Mouse (Mus musculus) hindbrain, embryonic 15.5 days (tissue): ENCODE measurements around the gene Hint1. TPM values are rescaled to one million over a fixed set of nuclear protein-coding genes. Genes with fewer than 3 reads are reported as not detected.
A peak's percentile ranks its signal among the peaks of the same experiment; 100 is the strongest.
"Not testable (repeated sequence)": the region's sequence is repeated elsewhere in the genome, so short reads cannot be mapped to it uniquely, and the experiment has no call there.

Source experiments
- ATAC-seq: fragments of 200-750 bp; cut with Nextera tagmentation; 2 replicates; pipeline ENCODE4 v1.8.0; 2017; ENCODE audit warnings: low read depth, moderate number of reproducible peaks, moderate TSS enrichment; ENCODE audit not compliant: low FRiP score
- H3K27ac ChIP-seq: fragments of 300-500 bp; sonication (generic); replicated peaks from 2 replicates; pipeline ENCODE4 v1.5.1; 2015; ENCODE audit warnings: mild to moderate bottlenecking, inconsistent platforms
- H3K27me3 ChIP-seq: fragments of 300-500 bp; sonication (generic); 2 replicates; pipeline ENCODE4 v1.6.1; 2015; ENCODE audit warnings: control low read depth, inconsistent platforms
- H3K36me3 ChIP-seq: fragments of 300-500 bp; sonication (generic); 2 replicates; pipeline ENCODE4 v1.6.1; 2015; ENCODE audit warnings: control low read depth, inconsistent platforms
- H3K4me1 ChIP-seq: fragments of 300-500 bp; sonication (generic); replicated peaks from 2 replicates; pipeline ENCODE4 v1.6.1; 2015; ENCODE audit warnings: control low read depth, inconsistent platforms
- H3K4me2 ChIP-seq: fragments of 300-500 bp; sonication (generic); 2 replicates; pipeline ENCODE4 v1.6.1; 2015; ENCODE audit warnings: moderate library complexity, mild to moderate bottlenecking, inconsistent platforms
- H3K4me3 ChIP-seq: fragments of 300-500 bp; sonication (generic); 2 replicates; pipeline ENCODE4 v1.5.1; 2015; ENCODE audit warnings: mild to moderate bottlenecking, inconsistent platforms
- H3K9ac ChIP-seq: fragments of 300-500 bp; sonication (generic); 2 replicates; pipeline ENCODE4 v1.6.1; 2015; ENCODE audit warnings: inconsistent platforms
- H3K9me3 ChIP-seq: fragments of 300-500 bp; sonication (generic); 2 replicates; pipeline ENCODE4 v1.6.1; 2016; ENCODE audit warnings: control low read depth, inconsistent platforms
- WGBS: fragments of 180-500 bp; shearing (Covaris S2); methylation state at CpG from one replicate; pipeline ENCODE4 v1.1.7; 2015; 5-methylcytosine and 5-hydroxymethylcytosine counted together
- polyA plus RNA-seq: library from polyadenylated mRNA; unstranded; fragments of >200 nt; fragmentation: Nextera tagmentation; extraction: Ambion mirVana; gene quantifications from 2 replicates; pipeline ENCODE4 v1.2.1, GENCODE M21; 2015

Hint1 gene
- polyA plus RNA-seq, 1 experiment from 2014 or later: 770 TPM

DNA sequence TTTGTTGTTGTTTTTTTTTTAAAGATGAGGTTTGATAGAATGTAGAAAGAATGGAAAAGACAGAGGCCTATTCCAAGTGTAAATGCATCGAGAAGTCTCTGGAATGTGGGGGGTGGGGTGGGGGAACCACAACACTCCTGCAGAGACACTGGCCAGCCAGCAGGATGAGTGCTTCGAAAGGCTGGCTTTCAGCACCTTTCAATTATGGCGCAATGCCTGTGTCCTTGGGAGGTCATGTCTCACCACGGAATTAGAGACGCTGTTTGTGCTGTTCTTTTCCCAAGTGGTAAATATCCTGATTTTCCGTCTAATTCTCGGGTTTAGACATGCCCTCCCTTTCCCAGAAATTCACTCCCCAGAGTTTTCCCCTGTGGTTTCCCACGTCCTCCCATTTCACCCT, 16.5 kb downstream of the Hint1 start:
- 38% methylated on average over 8 of the region's 8 CpGs for WGBS
- 0 out of 2 replicates have a peak, but pooled peaks cover 6% of the 10 kb centered on the region for H3K4me1 ChIP-seq

DNA sequence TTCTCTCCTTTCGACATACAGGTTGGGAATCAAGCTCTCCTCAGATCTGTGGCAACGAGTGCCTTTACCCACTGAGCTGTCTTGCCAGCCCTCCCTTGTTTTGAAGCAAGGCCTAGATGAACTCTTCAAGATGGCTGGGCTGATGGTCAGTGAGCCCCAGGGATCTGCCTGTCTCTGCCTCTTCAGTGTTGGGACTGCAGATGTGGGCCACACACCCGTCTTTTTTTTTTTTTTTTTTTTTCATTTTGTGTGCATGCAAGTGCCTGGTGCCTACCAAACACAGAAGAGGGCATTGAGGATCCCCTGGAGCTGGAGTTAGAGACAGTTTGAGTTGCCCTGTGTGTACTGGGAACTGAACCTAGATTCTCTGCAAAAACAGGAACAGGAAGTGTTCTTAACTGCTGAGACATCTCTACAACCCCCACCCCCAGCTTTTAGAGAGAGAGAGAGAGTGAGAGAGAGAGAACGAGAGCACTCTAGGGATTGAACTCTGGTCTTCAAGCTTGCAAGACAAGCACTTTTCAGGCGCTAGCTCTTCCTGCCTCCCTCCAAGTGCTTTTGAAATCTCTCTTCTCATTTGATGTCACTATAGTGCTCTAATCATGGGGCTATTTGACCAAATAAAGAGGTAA, 18.1 kb downstream of the Hint1 start:
- H3K27me3 ChIP-seq: 0 out of 2 replicates have a peak, but pooled peaks cover 3% of the 10 kb centered on the region
- H3K4me2 ChIP-seq: no peak overlapping the region
- H3K9ac ChIP-seq: no peak overlapping the region
- no peaks in the 10 kb centered on the region for H3K36me3 ChIP-seq
- H3K4me3 ChIP-seq: no peak overlapping the region
- no peaks in the 10 kb centered on the region for H3K9me3 ChIP-seq
- 0 out of 2 replicates have a peak, but pooled peaks cover 6% of the 10 kb centered on the region for H3K4me1 ChIP-seq
- 86% methylated on average over 5 of the region's 5 CpGs for WGBS
- H3K27ac ChIP-seq: no peak overlapping the region
- ATAC-seq: no peak

More for the DNA sequence above, 16.5 kb downstream of the Hint1 start:
- H3K9me3 ChIP-seq: no peaks in the 10 kb centered on the region
- H3K9ac ChIP-seq: no peak overlapping the region
- no peak overlapping the region for H3K4me3 ChIP-seq
- no peak for ATAC-seq
- H3K4me2 ChIP-seq: no peak overlapping the region
- H3K36me3 ChIP-seq: no peaks in the 10 kb centered on the region
- H3K27me3 ChIP-seq: 0 out of 2 replicates have a peak, but pooled peaks cover 3% of the 10 kb centered on the region
- H3K27ac ChIP-seq: no peak overlapping the region

DNA sequence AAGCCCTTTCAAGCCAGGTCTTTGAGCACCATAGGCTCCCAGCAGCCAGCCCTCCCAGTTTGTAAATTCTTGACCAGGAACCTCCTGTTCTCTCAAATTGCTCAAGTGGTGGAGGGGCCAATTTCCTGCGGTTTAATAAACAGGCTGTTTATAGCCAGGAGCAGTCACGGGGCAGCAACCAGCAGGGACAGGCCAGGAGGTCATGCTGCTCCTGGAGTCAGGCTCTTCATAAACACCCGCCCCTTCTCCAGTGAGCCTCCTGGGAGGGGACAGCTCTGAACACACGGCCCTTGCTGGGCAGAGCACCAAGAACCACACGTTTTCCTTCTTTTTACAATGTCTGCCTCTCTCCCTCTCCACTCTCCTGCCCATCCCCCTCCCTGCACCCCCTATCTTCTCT, 18.8 kb downstream of the Hint1 start:
- H3K4me3 ChIP-seq: no peak overlapping the region
- H3K36me3 ChIP-seq: no peaks in the 10 kb centered on the region
- H3K4me2 ChIP-seq: no peak overlapping the region
- H3K9me3 ChIP-seq: no peaks in the 10 kb centered on the region
- H3K4me1 ChIP-seq: 0 out of 2 replicates have a peak, but pooled peaks cover 4% of the 10 kb centered on the region
- no peak for ATAC-seq
- H3K27ac ChIP-seq: no peak overlapping the region
- WGBS: 14% methylated on average over 5 of the region's 5 CpGs
- H3K27me3 ChIP-seq: 0 out of 2 replicates have a peak, but pooled peaks cover 3% of the 10 kb centered on the region
- no peak overlapping the region for H3K9ac ChIP-seq

DNA sequence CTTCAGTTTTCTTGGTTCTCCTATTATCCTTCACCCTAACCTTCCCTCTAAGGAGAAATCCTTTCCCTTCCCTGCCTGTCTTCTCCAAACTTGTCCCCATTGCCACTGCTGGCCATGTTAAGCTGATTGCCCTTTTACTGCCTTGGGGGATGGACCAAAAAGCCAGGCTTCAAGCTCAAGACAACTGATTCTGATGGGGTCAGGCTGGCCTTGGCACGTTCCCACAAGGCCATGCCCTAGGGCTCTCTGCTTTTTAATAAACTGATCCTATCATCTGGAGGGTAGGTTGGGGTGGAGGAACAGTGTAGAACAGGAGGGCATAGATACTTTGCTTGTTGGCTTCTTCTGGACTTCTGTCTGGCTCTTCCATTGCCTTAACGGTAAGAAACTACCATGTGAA, 19.2 kb downstream of the Hint1 start:
- H3K4me3 ChIP-seq: no peak overlapping the region
- H3K27ac ChIP-seq: no peak overlapping the region
- H3K4me2 ChIP-seq: no peak overlapping the region
- WGBS: 87% methylated on average over 2 of the region's 2 CpGs
- H3K9ac ChIP-seq: no peak overlapping the region
- ATAC-seq: no peak
- no peaks in the 10 kb centered on the region for H3K36me3 ChIP-seq
- no peaks in the 10 kb centered on the region for H3K9me3 ChIP-seq
- 0 out of 2 replicates have a peak, but pooled peaks cover 3% of the 10 kb centered on the region for H3K27me3 ChIP-seq
- 0 out of 2 replicates have a peak, but pooled peaks cover 4% of the 10 kb centered on the region for H3K4me1 ChIP-seq

DNA sequence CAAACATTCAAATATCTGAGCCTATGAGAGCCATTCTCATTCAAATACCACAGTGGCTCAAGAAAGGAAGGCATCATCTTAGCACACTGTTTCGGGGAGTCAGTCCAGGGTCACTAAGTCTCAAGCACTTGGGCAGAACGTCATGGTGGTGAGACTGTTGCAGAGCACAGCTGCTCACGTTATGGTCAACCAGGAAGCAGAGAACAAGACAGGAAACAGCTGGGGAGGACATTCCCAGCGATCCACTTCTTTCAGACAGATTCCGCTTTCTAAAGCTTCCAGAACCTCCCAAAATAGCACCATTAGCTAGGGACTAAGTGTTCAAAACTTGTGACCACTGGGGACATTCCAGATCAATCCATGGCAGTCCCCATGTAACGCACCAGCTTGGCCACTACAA, 21.7 kb downstream of the Hint1 start:
- no peak for ATAC-seq
- WGBS: 89% methylated on average over 6 of the region's 6 CpGs

DNA sequence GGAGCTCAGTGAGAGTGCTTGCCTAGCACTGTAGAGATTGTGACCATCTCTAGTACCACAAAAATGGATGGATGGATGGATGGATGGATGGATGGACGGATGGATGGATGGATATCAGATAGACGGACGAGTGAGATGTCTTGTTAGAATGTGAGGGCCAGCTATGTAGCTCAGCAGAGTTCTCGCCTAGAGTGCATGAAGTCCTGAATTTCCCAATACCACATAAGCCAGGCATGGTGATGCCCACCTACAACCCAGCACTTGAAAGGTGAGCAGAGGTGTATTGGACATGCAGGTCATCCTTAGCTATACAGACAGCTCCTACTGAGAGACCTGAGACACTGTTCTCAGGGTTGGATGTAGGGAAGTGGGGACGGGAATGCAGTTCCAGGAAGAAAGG, 25.2 kb downstream of the Hint1 start:
- Histone ChIP-seq H3K36me3 (no peaks in the 10 kb centered on the region), H3K27ac (no peak overlapping the region), H3K4me2 (no peak overlapping the region), H3K4me3 (no peak overlapping the region), H3K4me1 (no peaks in the 10 kb centered on the region), H3K9ac (no peak overlapping the region), H3K27me3 (no peaks in the 10 kb centered on the region), H3K9me3 (no peaks in the 10 kb centered on the region)
- ATAC-seq: no peak
- 81% methylated on average over 5 of the region's 5 CpGs for WGBS

More for the DNA sequence above, 21.7 kb downstream of the Hint1 start:
- no peaks in the 10 kb centered on the region for H3K9me3 ChIP-seq
- H3K27ac ChIP-seq: no peak overlapping the region
- no peaks in the 10 kb centered on the region for H3K4me1 ChIP-seq
- no peak overlapping the region for H3K4me2 ChIP-seq
- H3K9ac ChIP-seq: no peak overlapping the region
- no peaks in the 10 kb centered on the region for H3K36me3 ChIP-seq
- no peak overlapping the region for H3K4me3 ChIP-seq
- H3K27me3 ChIP-seq: no peaks in the 10 kb centered on the region

DNA sequence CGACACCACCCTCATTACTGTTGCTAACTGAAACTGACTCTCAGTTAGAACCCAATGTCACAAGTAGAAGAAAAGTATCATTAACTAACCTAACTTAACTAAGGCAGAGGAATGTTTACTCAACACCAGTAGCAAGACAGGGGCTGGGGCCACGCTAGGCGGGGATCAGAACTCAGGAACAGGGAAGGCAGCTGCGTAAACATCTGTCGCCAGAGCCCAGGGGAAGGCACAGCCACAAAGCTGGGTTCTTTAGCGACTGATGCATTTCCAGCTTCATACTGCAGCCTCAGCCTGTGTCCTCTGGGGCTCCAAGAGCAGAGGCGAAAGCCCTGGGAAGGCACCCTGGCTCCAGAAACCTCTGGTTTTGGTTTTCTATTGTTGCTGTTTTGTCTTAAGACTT, 25.9 kb downstream of the Hint1 start:
- WGBS: 61% methylated on average over 7 of the region's 7 CpGs
- Histone ChIP-seq H3K36me3 (no peaks in the 10 kb centered on the region), H3K4me1 (no peaks in the 10 kb centered on the region), H3K9ac (no peak overlapping the region), H3K4me3 (no peak overlapping the region), H3K27me3 (no peaks in the 10 kb centered on the region), H3K9me3 (no peaks in the 10 kb centered on the region), H3K4me2 (no peak overlapping the region), H3K27ac (no peak overlapping the region)
- no peak for ATAC-seq

DNA sequence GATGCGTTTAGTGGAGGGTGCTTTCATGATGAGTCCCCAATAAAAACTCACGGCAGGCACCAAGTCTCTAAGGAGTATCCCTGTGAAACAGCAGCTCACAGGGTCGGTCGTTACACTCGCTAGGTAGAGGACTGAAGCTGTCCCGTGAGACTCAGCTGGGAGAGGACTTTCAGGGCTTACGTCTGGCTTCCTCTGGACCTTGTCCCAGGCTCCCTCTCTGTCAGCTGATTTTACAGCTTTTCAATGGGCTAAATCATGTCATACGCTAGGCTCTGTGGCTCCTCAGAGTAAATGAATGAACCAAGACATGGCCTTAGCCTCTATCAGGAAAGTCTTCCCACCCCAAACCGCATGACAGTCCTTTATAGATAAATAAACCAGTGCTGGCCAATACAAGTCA, 28.4 kb downstream of the Hint1 start:
- Histone ChIP-seq H3K27me3 (no peaks in the 10 kb centered on the region), H3K27ac (no peak overlapping the region), H3K9ac (no peak overlapping the region), H3K9me3 (no peaks in the 10 kb centered on the region), H3K4me3 (no peak overlapping the region), H3K4me1 (no peaks in the 10 kb centered on the region), H3K4me2 (no peak overlapping the region), H3K36me3 (no peaks in the 10 kb centered on the region)
- no peak for ATAC-seq
- WGBS: 69% methylated on average over 9 of the region's 9 CpGs

DNA sequence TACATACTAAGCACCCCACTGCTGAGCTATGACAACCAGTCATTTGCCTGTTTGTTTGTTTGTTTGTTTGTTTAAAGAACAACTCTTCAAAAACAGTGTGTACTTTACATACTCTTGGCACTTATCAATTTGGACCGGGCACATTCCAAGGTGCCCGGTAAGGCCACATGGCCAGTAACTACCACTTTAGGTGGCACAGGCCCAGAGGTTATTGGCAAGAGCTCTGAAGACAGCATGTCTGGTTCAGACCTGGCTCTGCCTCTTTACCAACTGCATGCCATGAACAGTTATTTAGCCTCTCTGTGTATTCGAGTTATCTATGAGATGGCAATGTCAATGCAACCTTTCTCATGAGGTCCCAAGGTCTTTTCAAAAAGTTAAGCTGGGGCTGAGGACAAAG, 30.5 kb downstream of the Hint1 start:
- not testable (repeated sequence) for H3K4me1 ChIP-seq

DNA sequence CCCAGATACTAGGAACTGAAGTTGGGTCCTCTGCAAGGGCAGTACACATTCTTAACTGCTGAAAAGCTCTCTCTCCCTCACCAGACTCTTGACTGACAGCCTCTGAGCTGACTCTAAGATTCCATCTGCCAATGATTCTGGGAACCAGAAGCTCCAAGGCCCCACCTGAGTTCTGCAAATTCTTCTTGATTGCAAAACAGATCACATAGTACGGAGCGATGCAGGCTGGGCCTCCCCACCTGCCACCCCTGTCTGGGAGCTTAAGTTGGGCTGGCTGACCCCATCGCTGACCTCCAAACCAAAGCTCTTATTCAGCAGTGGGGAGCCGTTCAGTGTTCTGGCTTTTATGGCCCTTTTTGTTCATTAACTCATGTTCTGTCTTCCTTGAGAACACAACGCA, 31.3 kb downstream of the Hint1 start:
- Histone ChIP-seq H3K27ac (no peak overlapping the region), H3K4me3 (no peak overlapping the region), H3K27me3 (no peaks in the 10 kb centered on the region), H3K36me3 (no peaks in the 10 kb centered on the region), H3K4me2 (no peak overlapping the region), H3K9me3 (no peaks in the 10 kb centered on the region), H3K9ac (no peak overlapping the region), H3K4me1 (peaks cover 4% of the 10 kb centered on the region; the same call in 1 of the 2 replicates)
- ATAC-seq: no peak
- 42% methylated on average over 5 of the region's 5 CpGs for WGBS

More for the DNA sequence above, 30.5 kb downstream of the Hint1 start:
- H3K4me2 ChIP-seq, H3K9ac ChIP-seq, H3K36me3 ChIP-seq, H3K27me3 ChIP-seq, ATAC-seq, H3K27ac ChIP-seq, H3K9me3 ChIP-seq, H3K4me3 ChIP-seq: not testable (repeated sequence)
- WGBS: 90% methylated on average over 3 of the region's 3 CpGs

DNA sequence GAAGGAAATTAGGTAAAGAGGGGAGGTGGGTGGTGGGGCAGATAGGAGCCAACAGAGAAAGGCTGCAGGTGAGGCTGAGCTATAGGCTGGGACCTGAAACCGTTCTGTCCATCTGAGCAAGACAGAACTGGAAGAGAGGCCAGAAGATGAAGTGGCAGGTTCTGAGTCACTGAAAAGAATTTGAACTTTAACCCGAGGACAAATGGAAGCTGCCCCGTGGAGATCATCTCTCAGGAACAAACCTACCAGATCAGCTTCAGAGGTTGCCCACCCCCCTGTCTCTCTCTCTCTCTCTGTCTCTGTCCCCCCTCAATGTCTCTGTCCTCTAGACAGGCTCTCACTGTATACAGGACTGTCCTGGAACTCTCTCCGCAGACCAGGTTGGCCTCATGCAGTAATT, 33.5 kb downstream of the Hint1 start:
- Histone ChIP-seq H3K4me3 (no peak overlapping the region), H3K36me3 (no peaks in the 10 kb centered on the region), H3K27ac (no peak overlapping the region), H3K4me2 (no peak overlapping the region), H3K9ac (no peak overlapping the region), H3K9me3 (no peaks in the 10 kb centered on the region), H3K27me3 (no peaks in the 10 kb centered on the region), H3K4me1 (peaks cover 17% of the 10 kb centered on the region; the same call in 1 of the 2 replicates)
- 85% methylated on average over 4 of the region's 4 CpGs for WGBS
- ATAC-seq: no peak

DNA sequence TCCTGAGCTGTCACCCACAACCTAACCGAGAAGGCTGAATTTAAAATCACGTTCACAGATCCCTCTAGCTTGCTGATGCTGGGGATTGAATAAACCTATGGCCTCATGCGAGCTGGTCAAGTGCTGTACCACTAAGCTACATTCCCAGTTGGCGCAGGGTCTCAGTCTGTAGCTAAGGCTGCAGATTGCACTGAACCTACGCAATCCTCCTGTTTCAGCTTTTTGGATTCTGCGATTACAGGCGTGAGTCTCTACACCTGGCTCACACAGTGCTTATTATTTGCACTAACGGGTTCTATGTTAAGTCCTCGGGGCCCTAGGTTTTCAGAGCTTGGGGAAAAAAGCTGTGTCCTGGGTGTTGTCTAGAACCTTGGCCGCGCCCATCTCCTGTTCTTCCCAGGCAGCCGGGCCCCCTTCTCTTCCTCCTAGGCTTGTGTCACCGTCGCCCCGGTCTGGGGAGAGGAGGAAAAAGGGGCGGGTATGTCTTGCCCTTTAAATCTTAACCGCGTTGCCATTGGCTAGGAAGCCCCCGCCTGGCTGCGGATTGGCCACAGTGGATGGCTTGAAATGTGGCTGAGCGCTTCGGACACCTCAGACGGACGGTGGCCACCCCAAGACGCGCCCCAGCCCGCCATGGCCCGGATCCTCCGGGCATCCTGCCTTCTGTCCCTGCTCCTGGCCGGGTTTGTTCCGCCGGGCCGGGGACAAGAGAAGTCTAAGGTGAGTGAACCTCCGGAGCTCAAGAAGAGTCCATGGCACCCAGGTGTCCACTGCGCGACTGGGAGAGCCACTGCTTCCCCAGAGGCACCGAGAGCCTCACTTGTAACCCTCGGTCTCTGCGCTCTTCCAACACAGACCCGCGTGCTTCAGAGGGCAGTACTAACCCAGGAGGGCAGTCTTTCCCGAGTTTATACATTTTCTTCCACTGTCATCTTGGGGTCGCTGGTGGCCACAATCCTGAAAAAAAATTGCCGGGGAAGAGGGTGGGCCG, 36.4 kb downstream of the Hint1 start, which contains the start of gene Gpx3:
Gpx3 (plus strand) TSS at position 121 of the 991 bp plus-strand sequence.
- Histone ChIP-seq H3K9me3 (no peaks in the 10 kb centered on the region), H3K9ac (peak within 1 kb of the TSS; percentile 52), H3K27me3 (no peaks in the 10 kb centered on the region), H3K36me3 (no peaks in the 10 kb centered on the region), H3K27ac (no peak within 1 kb of the TSS), H3K4me2 (peak within 1 kb of the TSS; percentile 82), H3K4me3 (peak within 1 kb of the TSS; percentile 50), H3K4me1 (peaks cover 17% of the 10 kb centered on the region; the same call in 1 of the 2 replicates)
- WGBS: 15% methylated on average over 43 of the region's 45 CpGs
- peak; percentile 94 for ATAC-seq
